Mouse (Mus musculus): Measurements from ENCODE around the gene Ctla4. TPM values are rescaled to one million over a fixed set of nuclear protein-coding genes. Genes with fewer than 3 reads are reported as not detected.

Gene Ctla4
- polyA plus RNA-seq, 1 experiment: not detected

GRCm38 (mm10) chr1:60862951-60863461 lies 23.8 kb upstream of the Ctla4 start:
- Histone ChIP-seq H3K4me3 (replicated peaks) (peak overlapping the region; percentile 81), H3K27me3 (replicated peaks) (peaks cover 4% of the 10 kb centered on the region), H3K36me3 (replicated peaks; ENCODE audit: low read length) (no peaks in the 10 kb centered on the region), H3K9me3 (no peaks in the 10 kb centered on the region), H3K4me1 (peaks cover 61% of the 10 kb centered on the region)
- TF ChIP-seq GATA1 (IDR thresholded peaks at IDR 0.05; ENCODE audit: borderline replicate concordance, low read length) (no peak; the same call in 2 of the 3 replicates), FLI1 (IDR thresholded peaks at IDR 0.05; ENCODE audit: low read length) (no peak)

DNA sequence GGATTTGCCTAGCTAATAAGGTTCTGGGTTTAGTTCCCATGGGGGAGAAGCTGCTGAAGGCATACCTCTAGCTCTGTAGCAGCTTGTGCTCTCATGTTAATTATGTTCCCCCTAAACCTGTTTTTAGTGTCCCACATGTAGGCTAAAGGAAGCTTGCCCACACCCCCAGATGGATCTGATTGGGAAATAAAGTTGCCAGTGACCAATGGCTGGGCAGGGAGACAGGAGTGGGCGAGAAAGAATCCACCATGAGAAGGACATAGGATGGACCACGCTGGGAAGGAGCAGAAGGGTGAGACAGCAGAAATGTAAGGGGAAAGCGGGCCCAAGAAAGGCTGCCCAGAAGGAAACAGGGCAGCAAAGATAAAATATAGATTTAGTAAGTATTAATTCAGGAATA lies 23.1 kb upstream of the Ctla4 start:
- no peak for TF ChIP-seq FLI1 (IDR thresholded peaks at IDR 0.05; ENCODE audit: low read length)
- no peak for TF ChIP-seq GATA1 (IDR thresholded peaks at IDR 0.05; ENCODE audit: borderline replicate concordance, low read length)
- H3K4me3 ChIP-seq (replicated peaks): peak overlapping the region; percentile 64
- no peaks in the 10 kb centered on the region for H3K9me3 ChIP-seq
- no peaks in the 10 kb centered on the region for H3K36me3 ChIP-seq (replicated peaks; ENCODE audit: low read length)
- H3K4me1 ChIP-seq: peaks cover 62% of the 10 kb centered on the region
- H3K27me3 ChIP-seq (replicated peaks): peaks cover 4% of the 10 kb centered on the region

DNA sequence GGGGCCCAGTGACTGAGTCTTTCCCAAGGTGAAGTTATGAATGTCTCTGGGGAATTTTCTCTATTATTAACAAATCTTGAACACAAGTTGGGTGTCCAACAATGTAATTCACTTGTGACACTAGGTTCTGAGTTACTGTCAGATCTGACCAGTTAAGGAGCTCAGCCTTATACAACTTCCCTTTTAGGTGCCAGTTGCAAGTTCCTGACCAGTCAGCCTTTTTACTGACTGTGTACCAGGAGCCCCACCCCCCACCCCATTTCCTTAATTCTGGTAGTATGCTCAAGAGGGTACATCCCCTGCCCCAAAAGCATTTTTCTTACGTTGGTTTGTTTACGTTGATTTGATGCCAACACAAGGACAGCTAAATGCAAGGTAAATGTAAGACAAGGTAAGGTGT lies 21.6 kb upstream of the Ctla4 start:
- H3K4me1 ChIP-seq: peaks cover 54% of the 10 kb centered on the region
- no peaks in the 10 kb centered on the region for H3K9me3 ChIP-seq
- H3K27me3 ChIP-seq (replicated peaks): peaks cover 2% of the 10 kb centered on the region
- TF ChIP-seq FLI1 (IDR thresholded peaks at IDR 0.05; ENCODE audit: low read length): no peak
- no peak for TF ChIP-seq GATA1 (IDR thresholded peaks at IDR 0.05; ENCODE audit: borderline replicate concordance, low read length)
- H3K36me3 ChIP-seq (replicated peaks; ENCODE audit: low read length): no peaks in the 10 kb centered on the region
- no peak overlapping the region for H3K4me3 ChIP-seq (replicated peaks)

- Histone ChIP-seq H3K4me1 (peaks cover 46% of the 10 kb centered on the region), H3K27me3 (replicated peaks) (no peaks in the 10 kb centered on the region), H3K4me3 (replicated peaks) (no peak overlapping the region), H3K36me3 (replicated peaks; ENCODE audit: low read length) (no peaks in the 10 kb centered on the region), H3K9me3 (no peaks in the 10 kb centered on the region)
- TF ChIP-seq FLI1 (IDR thresholded peaks at IDR 0.05; ENCODE audit: low read length): no peak
- no peak for TF ChIP-seq GATA1 (IDR thresholded peaks at IDR 0.05; ENCODE audit: borderline replicate concordance, low read length)
These were observed 20.8 kb upstream of the Ctla4 start for GRCm38 (mm10) chr1:60866043-60866442.

- H3K27me3 ChIP-seq (replicated peaks): peaks cover 3% of the 10 kb centered on the region
- no peaks in the 10 kb centered on the region for H3K9me3 ChIP-seq
- H3K4me1 ChIP-seq: peaks cover 23% of the 10 kb centered on the region
- TF ChIP-seq FLI1 (IDR thresholded peaks at IDR 0.05; ENCODE audit: low read length) (no peak), GATA1 (IDR thresholded peaks at IDR 0.05; ENCODE audit: borderline replicate concordance, low read length) (no peak)
- no peaks in the 10 kb centered on the region for H3K36me3 ChIP-seq (replicated peaks; ENCODE audit: low read length)
- no peak overlapping the region for H3K4me3 ChIP-seq (replicated peaks)
These were observed 18.2 kb upstream of the Ctla4 start for GRCm38 (mm10) chr1:60868333-60869277.

DNA sequence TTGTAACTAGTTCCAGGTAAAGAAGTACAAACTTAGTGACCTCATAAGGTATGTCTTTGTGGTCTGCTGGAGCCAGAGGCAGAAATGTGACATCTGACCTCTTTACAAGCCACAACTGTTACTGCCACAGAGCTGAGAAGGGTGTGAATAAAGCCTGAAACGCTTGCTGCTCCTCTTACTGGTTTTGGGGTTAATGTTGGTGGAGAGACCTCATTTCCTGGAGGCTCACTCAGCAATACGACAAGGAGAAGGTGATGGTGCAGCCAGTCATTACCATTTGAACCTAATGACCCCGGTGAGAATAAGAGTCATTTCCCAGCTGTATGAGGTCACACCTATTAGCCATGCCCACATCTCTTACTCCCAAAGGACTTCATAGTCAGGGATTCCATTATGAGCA lies 11.5 kb upstream of the Ctla4 start:
- Histone ChIP-seq H3K4me1 (no peaks in the 10 kb centered on the region), H3K27me3 (replicated peaks) (peaks cover 6% of the 10 kb centered on the region), H3K4me3 (replicated peaks) (no peak overlapping the region), H3K9me3 (no peaks in the 10 kb centered on the region), H3K36me3 (replicated peaks; ENCODE audit: low read length) (no peaks in the 10 kb centered on the region)
- no peak for TF ChIP-seq GATA1 (IDR thresholded peaks at IDR 0.05; ENCODE audit: borderline replicate concordance, low read length)
- TF ChIP-seq FLI1 (IDR thresholded peaks at IDR 0.05; ENCODE audit: low read length): no peak

GRCm38 (mm10) chr1:60880116-60880867 lies 6.5 kb upstream of the Ctla4 start:
- H3K36me3 ChIP-seq (replicated peaks; ENCODE audit: low read length): no peaks in the 10 kb centered on the region
- H3K27me3 ChIP-seq (replicated peaks): no peaks in the 10 kb centered on the region
- H3K9me3 ChIP-seq: no peaks in the 10 kb centered on the region
- H3K4me1 ChIP-seq: no peaks in the 10 kb centered on the region
- TF ChIP-seq FLI1 (IDR thresholded peaks at IDR 0.05; ENCODE audit: low read length): no peak
- no peak for TF ChIP-seq GATA1 (IDR thresholded peaks at IDR 0.05; ENCODE audit: borderline replicate concordance, low read length)
- H3K4me3 ChIP-seq (replicated peaks): no peak overlapping the region

GRCm38 (mm10) chr1:60882792-60883191 lies 4.0 kb upstream of the Ctla4 start:
- H3K36me3 ChIP-seq (replicated peaks; ENCODE audit: low read length): no peaks in the 10 kb centered on the region
- no peaks in the 10 kb centered on the region for H3K4me1 ChIP-seq
- TF ChIP-seq FLI1 (IDR thresholded peaks at IDR 0.05; ENCODE audit: low read length) (no peak), GATA1 (IDR thresholded peaks at IDR 0.05; ENCODE audit: borderline replicate concordance, low read length) (no peak)
- H3K27me3 ChIP-seq (replicated peaks): no peaks in the 10 kb centered on the region
- no peaks in the 10 kb centered on the region for H3K9me3 ChIP-seq
- H3K4me3 ChIP-seq (replicated peaks): no peak overlapping the region

DNA sequence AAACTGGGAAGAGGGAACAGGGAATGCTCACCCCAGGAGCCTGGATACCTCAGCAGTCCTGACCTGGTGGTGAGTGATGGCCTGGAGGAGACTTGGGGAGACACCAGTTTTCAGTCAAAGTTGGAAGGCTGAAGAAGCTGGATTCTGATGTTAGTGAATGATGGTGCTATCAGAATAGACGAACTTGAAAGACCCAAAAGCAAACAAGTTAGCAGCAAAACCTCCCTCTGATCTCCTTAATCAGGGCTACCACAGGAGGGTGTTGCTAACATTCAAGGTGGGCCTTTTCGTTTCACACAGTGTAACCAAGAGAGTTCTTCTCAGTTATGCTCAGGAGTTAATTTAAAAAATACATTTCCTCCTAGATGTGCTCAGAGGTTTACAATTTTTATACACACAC lies 3.5 kb upstream of the Ctla4 start:
- no peak for TF ChIP-seq GATA1 (IDR thresholded peaks at IDR 0.05; ENCODE audit: borderline replicate concordance, low read length)
- TF ChIP-seq FLI1 (IDR thresholded peaks at IDR 0.05; ENCODE audit: low read length): no peak
- no peaks in the 10 kb centered on the region for H3K9me3 ChIP-seq
- no peaks in the 10 kb centered on the region for H3K36me3 ChIP-seq (replicated peaks; ENCODE audit: low read length)
- no peaks in the 10 kb centered on the region for H3K4me1 ChIP-seq
- no peaks in the 10 kb centered on the region for H3K27me3 ChIP-seq (replicated peaks)
- no peak overlapping the region for H3K4me3 ChIP-seq (replicated peaks)
